Mouse (Mus musculus): ENCODE measurements around the gene 4930415O20Rik.
"Not testable (repeated sequence)": the region's sequence is repeated elsewhere in the genome, so short reads cannot be mapped to it uniquely, and the experiment has no call there.

Gene 4930415O20Rik

GRCm38 (mm10) chr15:98569216-98569615 is 1.6 kb upstream of the 4930415O20Rik start:
- no peak for DNase-seq

GRCm38 (mm10) chr15:98569795-98570365 is 924 bp upstream of the 4930415O20Rik start:
- DNase-seq, result no peak

GRCm38 (mm10) chr15:98573293-98573692 is 2.5 kb downstream of the 4930415O20Rik start:
- no peak for DNase-seq

- DNase-seq, result no peak
Observed at GRCm38 (mm10) chr15:98579310-98579709, 8.5 kb downstream of the 4930415O20Rik start.

- peak; percentile 65 for DNase-seq
Observed at GRCm38 (mm10) chr15:98579795-98580464, 9.1 kb downstream of the 4930415O20Rik start.

GRCm38 (mm10) chr15:98582410-98582809 is 11.6 kb downstream of the 4930415O20Rik start:
- DNase-seq, result peak; percentile 60

GRCm38 (mm10) chr15:98582996-98583395 is 12.2 kb downstream of the 4930415O20Rik start:
- no peak for DNase-seq

GRCm38 (mm10) chr15:98585421-98585820 is 14.6 kb downstream of the 4930415O20Rik start:
- no peak for DNase-seq

- DNase-seq, result not testable (repeated sequence)
Observed at GRCm38 (mm10) chr15:98586141-98586540, 15.3 kb downstream of the 4930415O20Rik start.

GRCm38 (mm10) chr15:98587751-98588150 is 16.9 kb downstream of the 4930415O20Rik start:
- DNase-seq, result no peak

- no peak for DNase-seq
Observed at GRCm38 (mm10) chr15:98589640-98590336, 19.0 kb downstream of the 4930415O20Rik start.

- DNase-seq, result no peak
Observed at GRCm38 (mm10) chr15:98591396-98591795, 20.6 kb downstream of the 4930415O20Rik start.

- peak; percentile 57 for DNase-seq
Observed at GRCm38 (mm10) chr15:98594193-98594592, 23.4 kb downstream of the 4930415O20Rik start.

- DNase-seq, result no peak
Observed at GRCm38 (mm10) chr15:98595049-98595448, 24.2 kb downstream of the 4930415O20Rik start.

- no peak for DNase-seq
Observed at GRCm38 (mm10) chr15:98596609-98597008, 25.8 kb downstream of the 4930415O20Rik start.

GRCm38 (mm10) chr15:98600036-98600709 is 29.4 kb downstream of the 4930415O20Rik start:
- DNase-seq, result no peak

GRCm38 (mm10) chr15:98601832-98602190 is 31.0 kb downstream of the 4930415O20Rik start:
- DNase-seq, result no peak

GRCm38 (mm10) chr15:98602191-98602881 is 31.5 kb downstream of the 4930415O20Rik start:
- no peak for DNase-seq

- no peak for DNase-seq
Observed at GRCm38 (mm10) chr15:98602921-98603458, 32.2 kb downstream of the 4930415O20Rik start.

- no peak for DNase-seq
Observed at GRCm38 (mm10) chr15:98604041-98604575, 33.3 kb downstream of the 4930415O20Rik start.

- DNase-seq, result no peak
Observed at GRCm38 (mm10) chr15:98606051-98606536, 35.3 kb downstream of the 4930415O20Rik start.

- no peak for DNase-seq
Observed at GRCm38 (mm10) chr15:98606739-98607138, 35.9 kb downstream of the 4930415O20Rik start.

Data from layer of hippocampus, adult 9-11 months (tissue).